Mouse (Mus musculus) limb, embryonic 14.5 days (tissue): ENCODE results near the gene Zscan22. TPM values are rescaled to one million over a fixed set of nuclear protein-coding genes. Genes with fewer than 3 reads are reported as not detected.
A peak's percentile ranks its signal among the peaks of the same experiment; 100 is the strongest.

Experiments
- ATAC-seq: fragments of 200-750 bp; cut with Nextera tagmentation; 2 replicates; pipeline ENCODE4 v1.8.0; 2017; ENCODE audit warnings: low read depth, moderate number of reproducible peaks, moderate TSS enrichment; ENCODE audit not compliant: low FRiP score
- DNase-seq: peaks from one replicate; pipeline ENCODE4 v3.0.0-alpha.2; 2015; ENCODE audit warnings: low spot score
- H3K27ac ChIP-seq: fragments of 300-500 bp; sonication (generic); replicated peaks from 2 replicates; pipeline ENCODE4 v1.5.1; 2014; ENCODE audit warnings: low read depth, mild to moderate bottlenecking, low read length, moderate library complexity, mixed read lengths
- H3K27me3 ChIP-seq: fragments of 300-500 bp; sonication (generic); 2 replicates; pipeline ENCODE4 v1.6.1; 2014; ENCODE audit warnings: low read length, mixed read lengths; ENCODE audit not compliant: control insufficient read depth, insufficient read depth
- H3K36me3 ChIP-seq: fragments of 300-500 bp; sonication (generic); 2 replicates; pipeline ENCODE4 v1.6.1; 2014; ENCODE audit warnings: mild to moderate bottlenecking, low read length, moderate library complexity, mixed read lengths; ENCODE audit not compliant: control insufficient read depth, insufficient read depth
- H3K4me1 ChIP-seq: fragments of 300-500 bp; sonication (generic); 2 replicates; pipeline ENCODE4 v1.6.1; 2014; ENCODE audit warnings: antibody characterized with exemption, low read length, mixed read lengths; ENCODE audit not compliant: control insufficient read depth, insufficient read depth
- H3K4me2 ChIP-seq: fragments of 300-500 bp; sonication (generic); replicated peaks from 2 replicates; pipeline ENCODE4 v1.6.1; 2014; ENCODE audit warnings: low read depth, mild to moderate bottlenecking, low read length, moderate library complexity; ENCODE audit not compliant: severe bottlenecking
- H3K4me3 ChIP-seq: fragments of 300-500 bp; sonication (generic); replicated peaks from 2 replicates; pipeline ENCODE4 v1.5.1; 2014; ENCODE audit warnings: low read length
- H3K9ac ChIP-seq: fragments of 300-500 bp; sonication (generic); 2 replicates; pipeline ENCODE4 v1.6.1; 2014; ENCODE audit warnings: mild to moderate bottlenecking, low read depth, low read length, moderate library complexity; ENCODE audit not compliant: severe bottlenecking
- H3K9me3 ChIP-seq: fragments of 300-500 bp; sonication (generic); 2 replicates; pipeline ENCODE4 v1.6.1; 2016; ENCODE audit warnings: low read length; ENCODE audit not compliant: control insufficient read depth
- POLR2A ChIP-seq: fragments of 200-500 bp; IDR thresholded peaks from 2 replicates; pipeline ENCODE4 v1.8.0; 2012; ENCODE audit warnings: inconsistent platforms, mild to moderate bottlenecking, moderate library complexity, borderline replicate concordance; ENCODE audit not compliant: insufficient read depth, insufficient read length; ENCODE audit errors: extremely low read depth
- WGBS: fragments of 180-500 bp; shearing (Covaris S2); extraction: QIAGEN DNeasy Blood & Tissue Kit; methylation state at CpG from one replicate; pipeline ENCODE4 v1.1.7; 2014; 5-methylcytosine and 5-hydroxymethylcytosine counted together
- polyA plus RNA-seq, 2 experiments: library from polyadenylated mRNA; depleted of rRNA in 1 of 2; stranded (reverse) in 1 of 2; unstranded in 1 of 2; fragments of >200 nt; fragmentation: Nextera tagmentation in 1 of 2; extraction: Ambion mirVana in 1 of 2; gene quantifications; 2 replicates each; pipeline versions ENCODE4 v1.2.1 to v1.2.3; 2012 to 2014

The Zscan22 gene
- polyA plus RNA-seq, 2 experiments: 15.6 to 20.1 TPM

DNA sequence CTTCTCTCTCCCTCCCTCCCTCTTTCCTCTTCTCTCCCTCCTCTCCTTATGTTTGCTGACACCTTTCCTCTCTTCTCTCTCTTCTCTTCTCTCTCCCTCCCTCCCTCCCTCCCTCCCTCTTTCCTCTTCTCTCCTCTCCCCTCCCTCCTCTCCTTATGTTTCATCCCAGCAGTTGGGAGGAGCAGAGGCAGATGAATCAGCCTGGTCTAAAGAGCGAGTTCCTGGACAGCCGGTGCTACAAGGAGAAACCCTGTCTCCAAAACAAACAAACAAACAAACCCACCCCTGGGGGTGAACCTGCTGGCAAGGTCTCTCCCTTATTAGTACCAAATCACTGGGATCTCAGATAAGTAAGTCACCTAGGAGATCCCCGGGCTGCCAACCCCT, 23.7 kb downstream of the Zscan22 start:
- WGBS: 2% methylated on average over 3 of the region's 3 CpGs
- Histone ChIP-seq H3K9me3 (no peaks in the 10 kb centered on the region), H3K4me3 (peak overlapping the region; percentile 98), H3K9ac (peak overlapping the region; percentile 73), H3K27ac (peak overlapping the region; percentile 96), H3K4me2 (peak overlapping the region; percentile 88), H3K4me1 (peaks cover 10% of the 10 kb centered on the region), H3K36me3 (peaks cover 34% of the 10 kb centered on the region), H3K27me3 (peaks cover 9% of the 10 kb centered on the region; the same call in 1 of the 2 replicates)
- no peak for ATAC-seq
- peak; percentile 31 for DNase-seq
- TF ChIP-seq POLR2A: no peak

DNA sequence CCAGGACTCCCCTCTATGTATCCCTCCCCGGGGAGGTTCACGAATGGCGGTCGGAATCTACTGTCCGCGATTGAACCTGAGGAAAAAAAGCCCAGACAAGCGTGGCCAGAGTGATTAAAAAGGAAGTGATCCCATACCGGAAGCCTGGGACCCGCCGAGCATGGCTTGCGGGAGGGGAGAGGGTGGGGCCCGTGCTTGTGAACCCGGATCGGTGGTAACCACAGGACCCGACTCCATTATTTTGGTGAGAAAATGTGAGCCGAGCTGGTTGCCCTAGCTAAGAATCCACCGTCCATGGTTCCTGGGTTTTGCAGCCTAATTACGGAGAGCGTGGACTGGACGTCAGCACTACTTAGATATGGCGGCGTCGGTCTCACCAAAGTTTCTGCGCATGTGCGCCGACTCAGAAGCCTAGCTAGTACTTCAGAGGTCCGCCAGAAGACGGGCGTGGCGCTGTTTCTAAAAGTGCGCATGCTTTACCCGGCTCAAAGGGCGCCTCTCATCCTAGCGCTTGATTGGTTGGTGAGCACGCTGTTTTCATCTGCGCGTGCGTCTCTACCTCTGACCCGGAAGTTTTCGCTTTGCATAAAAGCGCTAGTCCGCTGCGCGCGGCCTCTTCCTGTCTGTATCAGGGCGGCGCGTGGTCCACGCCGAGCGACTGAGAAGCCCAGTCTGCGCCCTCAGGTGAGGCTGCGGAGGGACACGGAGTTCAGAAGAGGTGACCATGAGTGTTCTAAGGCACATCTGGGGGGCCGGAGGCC, 24.3 kb downstream of the Zscan22 start, which contains the start of gene Rps5:
Gene Rps5, plus strand, starts transcription at position 586 of the 761 bp plus-strand sequence.
- Histone ChIP-seq H3K4me2 (peak within 1 kb of the TSS; percentile 89), H3K4me1 (peaks cover 10% of the 10 kb centered on the region), H3K4me3 (peak within 1 kb of the TSS; percentile 98), H3K9me3 (no peaks in the 10 kb centered on the region), H3K27ac (peak within 1 kb of the TSS; percentile 96), H3K36me3 (peaks cover 40% of the 10 kb centered on the region), H3K27me3 (peaks cover 12% of the 10 kb centered on the region; the same call in 1 of the 2 replicates), H3K9ac (peak within 1 kb of the TSS; percentile 92)
- 1% methylated on average over 55 of the region's 55 CpGs for WGBS
- TF ChIP-seq POLR2A: peak; percentile 97; the same call in 1 of the 2 replicates
- DNase-seq (peak; percentile 99), ATAC-seq (peak; percentile 98)

DNA sequence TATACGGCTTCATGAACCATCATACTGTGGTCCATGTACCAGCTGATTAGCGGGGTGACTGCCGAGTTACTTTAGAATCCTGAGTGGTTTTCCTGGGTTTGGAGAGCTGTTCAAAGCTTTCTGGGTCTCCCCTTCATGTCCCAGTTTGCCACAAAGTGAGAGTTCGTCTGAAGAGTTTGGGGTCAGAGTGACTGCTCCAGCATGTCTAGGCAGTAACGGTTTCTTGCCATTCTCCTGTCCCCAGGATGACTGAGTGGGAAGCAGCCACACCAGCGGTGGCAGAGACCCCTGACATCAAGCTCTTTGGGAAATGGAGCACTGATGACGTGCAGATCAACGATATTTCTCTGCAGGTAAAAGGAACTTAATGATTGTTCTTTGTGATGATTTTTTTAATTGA, 25.1 kb downstream of the Zscan22 start:
- H3K36me3 ChIP-seq: peaks cover 42% of the 10 kb centered on the region
- no peak for DNase-seq
- peak overlapping the region; percentile 98 for H3K4me3 ChIP-seq
- peaks cover 16% of the 10 kb centered on the region; the same call in 1 of the 2 replicates for H3K27me3 ChIP-seq
- WGBS: under 1% methylated on average over 8 of the region's 8 CpGs
- no peaks in the 10 kb centered on the region for H3K9me3 ChIP-seq
- no peak for ATAC-seq
- H3K9ac ChIP-seq: peak overlapping the region; percentile 92
- H3K4me2 ChIP-seq: peak overlapping the region; percentile 89
- no peak overlapping the region; the same call in 1 of the 2 replicates for H3K27ac ChIP-seq
- no peak for TF ChIP-seq POLR2A
- peaks cover 10% of the 10 kb centered on the region for H3K4me1 ChIP-seq

DNA sequence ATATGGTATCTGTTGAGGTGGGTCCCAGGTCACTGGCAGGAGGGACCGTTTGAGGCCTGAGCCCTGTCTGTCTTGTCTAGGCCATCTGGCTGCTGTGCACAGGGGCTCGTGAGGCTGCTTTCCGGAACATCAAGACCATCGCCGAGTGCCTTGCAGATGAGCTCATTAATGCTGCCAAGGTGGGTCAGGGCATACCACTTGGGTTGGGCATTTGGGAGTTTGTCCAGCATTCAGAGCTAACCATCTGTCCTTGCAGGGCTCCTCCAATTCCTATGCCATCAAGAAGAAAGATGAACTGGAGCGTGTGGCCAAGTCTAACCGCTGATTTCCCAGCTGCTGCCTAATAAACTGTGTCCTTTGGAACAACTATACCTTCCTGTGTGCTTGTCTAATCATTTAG, 28.7 kb downstream of the Zscan22 start:
- H3K4me1 ChIP-seq: peaks cover 10% of the 10 kb centered on the region
- WGBS: 86% methylated on average over 7 of the region's 7 CpGs
- no peaks in the 10 kb centered on the region for H3K9me3 ChIP-seq
- H3K9ac ChIP-seq: no peak overlapping the region
- H3K27me3 ChIP-seq: peaks cover 25% of the 10 kb centered on the region; the same call in 1 of the 2 replicates
- peaks cover 42% of the 10 kb centered on the region for H3K36me3 ChIP-seq
- H3K27ac ChIP-seq: no peak overlapping the region
- H3K4me2 ChIP-seq: no peak overlapping the region
- no peak for TF ChIP-seq POLR2A
- H3K4me3 ChIP-seq: no peak overlapping the region
- DNase-seq: no peak
- ATAC-seq: no peak

DNA sequence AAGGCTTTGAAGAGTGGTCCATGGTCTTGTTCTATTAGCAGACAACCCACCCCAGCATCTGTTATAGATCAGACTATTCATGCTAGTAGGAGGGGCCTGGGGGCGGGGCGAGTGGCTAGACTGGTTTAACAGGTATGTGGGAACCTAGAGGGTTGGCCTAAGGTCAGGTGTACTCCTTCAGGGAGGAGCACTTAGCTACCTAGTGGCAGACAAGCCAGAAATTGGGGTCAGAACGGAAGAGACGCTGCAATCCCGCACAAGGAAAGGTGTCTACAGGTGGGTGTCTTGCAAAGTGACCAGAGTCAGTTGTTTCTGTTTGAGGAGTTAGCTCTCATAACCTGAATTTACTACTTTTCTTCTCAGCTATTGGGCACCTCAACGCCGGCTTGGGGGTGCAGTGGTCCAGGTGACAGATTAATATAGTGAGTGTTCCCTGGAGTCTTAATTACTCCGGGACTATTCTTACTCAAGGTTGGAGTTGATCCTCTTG, 29.6 kb downstream of the Zscan22 start, which contains the start of gene Rnf225:
Gene Rnf225, plus strand, starts transcription at position 226 of the 490 bp plus-strand sequence.
- Histone ChIP-seq H3K27ac (no peak within 1 kb of the TSS), H3K4me1 (peaks cover 10% of the 10 kb centered on the region), H3K9me3 (no peaks in the 10 kb centered on the region), H3K27me3 (peaks cover 25% of the 10 kb centered on the region; the same call in 1 of the 2 replicates), H3K4me3 (peak within 1 kb of the TSS; percentile 36), H3K9ac (peak within 1 kb of the TSS; percentile 45), H3K4me2 (peak within 1 kb of the TSS; percentile 53), H3K36me3 (peaks cover 42% of the 10 kb centered on the region)
- 20% methylated on average over 8 of the region's 8 CpGs for WGBS
- DNase-seq (peak; percentile 40), ATAC-seq (peak; percentile 10; the same call in 1 of the 2 replicates)
- no peak for TF ChIP-seq POLR2A
